Mouse (Mus musculus) brain, embryonic 14.5 days (tissue): Measurements from ENCODE around the gene Dock10.

Experiments used
- CTCF ChIP-seq: fragments of 200-500 bp; IDR thresholded peaks from 2 replicates; pipeline ENCODE4 v1.5.1; 2012; ENCODE audit warnings: inconsistent platforms, mild to moderate bottlenecking, moderate library complexity, borderline replicate concordance; ENCODE audit not compliant: insufficient read depth, insufficient read length; ENCODE audit errors: extremely low read depth
- POLR2A ChIP-seq: fragments of 200-500 bp; IDR thresholded peaks from 2 replicates; pipeline ENCODE4 v1.6.1; 2012; ENCODE audit warnings: mild to moderate bottlenecking, inconsistent platforms, borderline replicate concordance; ENCODE audit not compliant: poor library complexity, insufficient read depth, insufficient read length, severe bottlenecking; ENCODE audit errors: extremely low read depth

DNA sequence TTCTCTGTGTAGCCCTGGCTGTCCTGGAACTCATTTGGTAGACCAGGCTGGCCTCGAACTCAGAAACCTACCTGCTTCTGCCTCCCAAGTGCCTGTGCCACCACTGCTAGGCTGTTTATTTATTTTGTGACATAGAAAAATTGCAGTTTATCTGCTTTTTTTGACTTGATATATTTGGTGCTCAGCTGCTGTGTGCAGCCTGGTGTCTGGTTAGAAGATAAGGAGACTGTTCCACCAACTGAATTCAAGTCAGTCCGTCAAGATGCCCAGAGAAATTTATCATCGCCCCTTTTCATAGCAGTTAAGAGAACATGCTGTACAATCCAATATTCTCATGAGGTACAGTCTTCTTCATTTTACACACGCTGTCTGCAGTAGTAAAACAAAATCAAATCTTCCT, 124.8 kb downstream of the Dock10 start:
- no peak for TF ChIP-seq CTCF
- TF ChIP-seq POLR2A, result no peak
